Mouse (Mus musculus): ENCODE measurements around the gene Gm10134. TPM values are rescaled to one million over a fixed set of nuclear protein-coding genes. Genes with fewer than 3 reads are reported as not detected.
"Not testable (repeated sequence)": the region's sequence is repeated elsewhere in the genome, so short reads cannot be mapped to it uniquely, and the experiment has no call there.

Gm10134 gene
- polyA plus RNA-seq, 1 experiment from 2014 or later = 1.2 TPM

GRCm38 (mm10) chr2:28504676-28505075, 1.2 kb upstream of the Gm10134 start:
- H3K4me2 ChIP-seq = no peak overlapping the region
- ATAC-seq (ENCODE audit: insufficient read depth) = no peak
- no peak for DNase-seq
- 88% methylated on average over 13 of the region's 13 CpGs for WGBS
- H3K27me3 ChIP-seq (ENCODE audit: insufficient read depth, low read length) = no peaks in the 10 kb centered on the region
- H3K36me3 ChIP-seq (ENCODE audit: insufficient read depth) = no peaks in the 10 kb centered on the region
- H3K9ac ChIP-seq = no peak overlapping the region
- no peaks in the 10 kb centered on the region for H3K9me3 ChIP-seq (ENCODE audit: low read depth, low read length)
- no peaks in the 10 kb centered on the region for H3K4me1 ChIP-seq (ENCODE audit: insufficient read depth)
- H3K27ac ChIP-seq (ENCODE audit: low read depth) = no peak overlapping the region
- no peak overlapping the region for H3K4me3 ChIP-seq (ENCODE audit: low read depth, low read length)
- no peak for TF ChIP-seq CTCF (IDR thresholded peaks at IDR 0.05; ENCODE audit: low read depth)

- WGBS = 83% methylated on average over 6 of the region's 6 CpGs
- Histone ChIP-seq H3K27ac (ENCODE audit: low read depth) (no peak overlapping the region), H3K4me3 (ENCODE audit: low read depth, low read length) (no peak overlapping the region), H3K27me3 (ENCODE audit: insufficient read depth, low read length) (no peaks in the 10 kb centered on the region), H3K9ac (no peak overlapping the region), H3K4me1 (ENCODE audit: insufficient read depth) (no peaks in the 10 kb centered on the region), H3K9me3 (ENCODE audit: low read depth, low read length) (no peaks in the 10 kb centered on the region), H3K4me2 (no peak overlapping the region), H3K36me3 (ENCODE audit: insufficient read depth) (no peaks in the 10 kb centered on the region)
- TF ChIP-seq CTCF (IDR thresholded peaks at IDR 0.05; ENCODE audit: low read depth) = no peak
- ATAC-seq (ENCODE audit: insufficient read depth) (no peak), DNase-seq (no peak)
Measured at GRCm38 (mm10) chr2:28506291-28506690, 396 bp downstream of the Gm10134 start.

DNA sequence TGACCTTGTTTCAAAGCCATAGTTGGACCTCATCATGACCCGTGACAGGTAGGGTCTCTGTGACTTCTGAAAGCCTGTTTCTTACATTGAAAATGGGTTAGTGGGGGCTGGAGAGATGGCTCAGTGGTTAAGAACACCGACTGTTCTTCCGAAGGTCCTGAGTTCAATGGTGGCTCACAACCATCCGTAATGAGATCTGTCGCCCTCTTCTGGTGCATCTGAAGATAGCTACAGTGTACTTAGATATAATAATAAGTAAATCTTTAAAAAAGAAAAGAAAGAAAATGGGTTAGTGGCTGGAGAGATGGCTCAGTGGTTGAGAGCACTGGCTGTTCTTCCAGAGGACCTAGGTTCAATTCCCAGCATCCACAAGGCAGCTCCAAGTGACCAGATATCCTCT, 5.7 kb downstream of the Gm10134 start:
- H3K9ac ChIP-seq; ATAC-seq (ENCODE audit: insufficient read depth); H3K27me3 ChIP-seq (ENCODE audit: insufficient read depth, low read length); H3K27ac ChIP-seq (ENCODE audit: low read depth); H3K36me3 ChIP-seq (ENCODE audit: insufficient read depth); H3K4me2 ChIP-seq; H3K4me3 ChIP-seq (ENCODE audit: low read depth, low read length); DNase-seq; H3K4me1 ChIP-seq (ENCODE audit: insufficient read depth); H3K9me3 ChIP-seq (ENCODE audit: low read depth, low read length): not testable (repeated sequence)
- peak; percentile 31; the same call in 1 of the 2 replicates for TF ChIP-seq CTCF (IDR thresholded peaks at IDR 0.05; ENCODE audit: low read depth)
- WGBS = 43% methylated on average over 5 of the region's 5 CpGs

DNA sequence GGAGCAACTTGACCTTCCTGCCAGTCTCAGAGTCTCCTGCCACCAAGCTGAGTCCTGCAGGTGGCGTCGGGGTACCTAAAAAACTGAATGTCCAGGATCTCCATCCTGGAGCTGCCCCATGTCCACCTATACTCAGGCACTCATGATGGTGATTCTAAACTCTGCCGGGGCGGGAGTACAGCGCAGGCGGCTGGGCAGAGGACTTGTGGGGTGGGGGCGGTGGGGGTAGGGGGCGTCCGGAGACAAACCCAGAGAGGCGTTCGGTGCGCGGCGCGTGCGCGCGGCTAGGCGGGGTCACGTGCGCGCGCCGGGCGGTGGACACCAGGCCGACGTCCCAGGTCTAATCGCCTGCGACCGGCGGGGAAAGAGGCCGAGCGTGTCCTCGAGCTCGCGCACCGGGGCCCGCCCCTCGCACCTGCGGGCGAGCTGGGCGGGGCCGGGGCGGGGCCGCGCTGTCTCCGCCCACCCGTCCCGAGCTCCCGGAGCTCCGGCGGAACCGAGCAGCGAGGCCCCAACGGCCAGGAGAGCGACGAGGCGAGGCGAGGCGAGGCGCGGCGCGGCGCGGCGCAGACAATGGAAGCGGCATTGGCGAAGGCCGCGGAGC, 7.0 kb downstream of the Gm10134 start, which contains the start of gene Ralgds:
Gene Ralgds, plus strand, starts transcription at position 328 of the 604 bp plus-strand sequence.
- Histone ChIP-seq H3K9me3 (ENCODE audit: low read depth, low read length) (no peaks in the 10 kb centered on the region), H3K4me1 (ENCODE audit: insufficient read depth) (peaks cover 6% of the 10 kb centered on the region; the same call in 1 of the 2 replicates), H3K4me3 (ENCODE audit: low read depth, low read length) (peak within 1 kb of the TSS; percentile 70), H3K27ac (ENCODE audit: low read depth) (peak within 1 kb of the TSS; percentile 72), H3K27me3 (ENCODE audit: insufficient read depth, low read length) (no peaks in the 10 kb centered on the region), H3K4me2 (peak within 1 kb of the TSS; percentile 98), H3K36me3 (ENCODE audit: insufficient read depth) (no peaks in the 10 kb centered on the region), H3K9ac (peak within 1 kb of the TSS; percentile 77)
- under 1% methylated on average over 67 of the region's 71 CpGs for WGBS
- peak; percentile 74 for ATAC-seq (ENCODE audit: insufficient read depth)
- peak; percentile 26; the same call in 1 of the 2 replicates for TF ChIP-seq CTCF (IDR thresholded peaks at IDR 0.05; ENCODE audit: low read depth)
- peak; percentile 75 for DNase-seq

- H3K4me2 ChIP-seq = peak overlapping the region; percentile 98
- ATAC-seq (ENCODE audit: insufficient read depth) = peak; percentile 48
- no peaks in the 10 kb centered on the region for H3K9me3 ChIP-seq (ENCODE audit: low read depth, low read length)
- peak overlapping the region; percentile 77 for H3K9ac ChIP-seq
- no peak for TF ChIP-seq CTCF (IDR thresholded peaks at IDR 0.05; ENCODE audit: low read depth)
- no peaks in the 10 kb centered on the region for H3K27me3 ChIP-seq (ENCODE audit: insufficient read depth, low read length)
- H3K4me3 ChIP-seq (ENCODE audit: low read depth, low read length) = peak overlapping the region; percentile 70
- H3K27ac ChIP-seq (ENCODE audit: low read depth) = peak overlapping the region; percentile 72
- WGBS = 4% methylated on average over 42 of the region's 47 CpGs
- DNase-seq = peak; percentile 51
- peaks cover 6% of the 10 kb centered on the region; the same call in 1 of the 2 replicates for H3K4me1 ChIP-seq (ENCODE audit: insufficient read depth)
- no peaks in the 10 kb centered on the region for H3K36me3 ChIP-seq (ENCODE audit: insufficient read depth)
Measured at GRCm38 (mm10) chr2:28513431-28514370, 7.8 kb downstream of the Gm10134 start.

GRCm38 (mm10) chr2:28514489-28514888, 8.6 kb downstream of the Gm10134 start:
- Histone ChIP-seq H3K4me3 (ENCODE audit: low read depth, low read length) (peak overlapping the region; percentile 70), H3K36me3 (ENCODE audit: insufficient read depth) (no peaks in the 10 kb centered on the region), H3K27ac (ENCODE audit: low read depth) (no peak overlapping the region), H3K9me3 (ENCODE audit: low read depth, low read length) (no peaks in the 10 kb centered on the region), H3K9ac (peak overlapping the region; percentile 77; the same call in 1 of the 2 replicates), H3K27me3 (ENCODE audit: insufficient read depth, low read length) (no peaks in the 10 kb centered on the region), H3K4me2 (peak overlapping the region; percentile 98), H3K4me1 (ENCODE audit: insufficient read depth) (peaks cover 6% of the 10 kb centered on the region; the same call in 1 of the 2 replicates)
- WGBS = 12% methylated on average over 5 of the region's 5 CpGs
- peak; percentile 95 for TF ChIP-seq CTCF (IDR thresholded peaks at IDR 0.05; ENCODE audit: low read depth)
- peak; percentile 93 for DNase-seq
- ATAC-seq (ENCODE audit: insufficient read depth) = no peak; the same call in 1 of the 2 replicates
